Mouse (Mus musculus): Measurements from ENCODE around the gene Elavl1. TPM values are rescaled to one million over a fixed set of nuclear protein-coding genes. Genes with fewer than 3 reads are reported as not detected.

Elavl1 gene
- polyA plus RNA-seq, 1 experiment from 2014 or later: 102 TPM

DNA sequence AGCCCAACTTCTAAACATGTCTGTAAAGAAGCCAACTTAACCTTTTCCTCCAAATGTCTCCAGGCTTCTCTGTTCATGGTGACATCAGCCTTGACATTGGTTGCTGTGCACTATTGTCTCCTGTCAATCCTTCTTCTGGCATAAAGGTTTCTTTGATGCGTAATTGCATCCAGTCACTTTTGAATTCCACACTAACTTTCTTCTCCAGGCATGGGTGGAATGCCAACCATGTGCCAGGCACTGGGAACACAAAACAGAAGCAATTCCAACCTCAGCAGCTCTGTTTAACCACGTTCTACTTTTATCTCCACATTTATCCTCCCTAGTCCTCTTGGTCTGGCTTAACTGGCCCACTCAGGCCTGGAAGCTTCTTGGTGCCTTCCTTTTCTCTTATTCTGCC, 4.2 kb downstream of the Elavl1 start:
- Histone ChIP-seq H3K27ac (replicated peaks) (no peak overlapping the region), H3K4me2 (no peak overlapping the region), H3K9me3 (replicated peaks) (no peaks in the 10 kb centered on the region), H3K36me3 (replicated peaks) (peaks cover 28% of the 10 kb centered on the region), H3K4me3 (replicated peaks) (no peak overlapping the region), H3K27me3 (no peaks in the 10 kb centered on the region), H3K9ac (no peak overlapping the region), H3K4me1 (replicated peaks) (peaks cover 65% of the 10 kb centered on the region)
- WGBS (ENCODE audit: insufficient replicate concordance): 69% methylated on average over 2 of the region's 2 CpGs
- ATAC-seq (ENCODE audit: insufficient read depth): no peak

DNA sequence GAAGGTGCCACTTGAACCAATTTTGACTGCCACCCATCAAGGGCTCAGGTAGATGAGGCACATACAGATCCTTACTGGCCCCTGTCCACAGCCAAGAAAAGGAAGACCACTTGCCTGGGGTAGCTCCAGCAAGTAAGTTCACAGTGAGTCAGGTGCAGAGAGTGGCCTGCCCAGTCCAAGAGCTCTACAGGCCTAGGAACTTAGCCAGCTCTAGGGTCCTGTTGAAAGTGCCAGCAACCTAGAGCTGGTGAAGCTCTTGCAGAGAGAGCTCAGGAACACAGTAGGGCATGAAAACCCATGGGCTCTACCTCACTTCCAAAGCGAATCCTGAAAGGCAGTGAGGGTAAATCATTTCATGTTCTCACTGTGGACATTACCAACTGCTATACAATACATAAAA, 4.8 kb downstream of the Elavl1 start:
- 81% methylated on average over 1 of the region's 1 CpGs for WGBS (ENCODE audit: insufficient replicate concordance)
- H3K4me1 ChIP-seq (replicated peaks): peaks cover 62% of the 10 kb centered on the region
- no peaks in the 10 kb centered on the region for H3K9me3 ChIP-seq (replicated peaks)
- peaks cover 28% of the 10 kb centered on the region for H3K36me3 ChIP-seq (replicated peaks)
- H3K27me3 ChIP-seq: no peaks in the 10 kb centered on the region
- no peak for ATAC-seq (ENCODE audit: insufficient read depth)
- no peak overlapping the region for H3K9ac ChIP-seq
- no peak overlapping the region for H3K4me3 ChIP-seq (replicated peaks)
- no peak overlapping the region for H3K27ac ChIP-seq (replicated peaks)
- no peak overlapping the region for H3K4me2 ChIP-seq

DNA sequence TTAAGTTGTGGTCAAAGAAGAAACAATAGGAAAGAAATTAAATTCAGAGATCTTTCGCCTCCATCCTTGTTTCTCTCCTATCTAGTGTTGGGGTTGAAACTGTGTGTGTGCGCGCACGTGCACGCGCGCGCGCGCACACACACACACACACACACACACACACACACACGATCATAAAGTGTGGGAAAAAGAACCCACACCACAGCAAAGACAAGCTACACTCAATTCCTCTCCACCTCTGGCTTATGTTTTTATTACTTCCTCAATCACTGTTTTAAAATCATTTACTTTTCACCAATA, 5.7 kb downstream of the Elavl1 start:
- no peak overlapping the region for H3K9ac ChIP-seq
- H3K36me3 ChIP-seq (replicated peaks): peaks cover 28% of the 10 kb centered on the region
- H3K4me3 ChIP-seq (replicated peaks): no peak overlapping the region
- H3K27me3 ChIP-seq: no peaks in the 10 kb centered on the region
- H3K4me2 ChIP-seq: no peak overlapping the region
- H3K4me1 ChIP-seq (replicated peaks): peaks cover 59% of the 10 kb centered on the region
- H3K27ac ChIP-seq (replicated peaks): no peak overlapping the region
- no peaks in the 10 kb centered on the region for H3K9me3 ChIP-seq (replicated peaks)
- WGBS (ENCODE audit: insufficient replicate concordance): 70% methylated on average over 11 of the region's 11 CpGs
- no peak for ATAC-seq (ENCODE audit: insufficient read depth)

DNA sequence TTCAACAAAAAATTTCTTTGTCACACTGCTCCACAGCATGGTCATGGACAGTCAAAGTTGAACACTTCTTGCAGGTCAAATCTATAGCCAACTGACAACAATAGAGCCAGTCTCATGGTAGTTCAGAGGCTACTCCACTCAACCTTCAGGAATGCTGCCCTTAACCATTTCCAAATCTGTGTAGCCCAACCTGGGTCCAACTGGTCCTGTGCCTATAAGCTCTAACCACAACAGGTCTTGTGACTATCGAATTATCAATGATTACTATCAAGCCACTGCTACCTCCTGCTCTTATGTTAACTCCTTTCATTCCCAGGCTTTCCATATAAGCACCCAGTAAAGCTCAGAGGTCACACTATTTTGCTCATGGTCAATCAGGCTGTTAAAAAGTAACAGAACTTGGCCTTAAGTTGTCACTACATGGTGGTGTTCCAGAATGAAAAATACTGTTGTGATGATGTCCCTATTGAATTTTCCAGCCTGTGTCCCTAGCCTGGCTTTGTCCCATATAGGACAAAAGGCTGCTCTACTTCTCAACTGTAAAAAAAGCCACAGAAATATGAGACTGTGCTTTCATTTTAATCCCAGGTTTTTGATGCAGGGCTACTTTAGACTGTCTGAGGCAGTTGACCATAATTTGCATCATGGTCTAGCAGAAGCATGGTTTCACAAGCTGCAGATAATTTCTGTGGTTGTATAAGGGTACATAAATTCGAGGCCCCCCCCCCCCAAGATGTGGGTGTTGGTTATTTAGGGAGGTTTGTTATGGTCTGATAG, 6.2 kb downstream of the Elavl1 start:
- ATAC-seq (ENCODE audit: insufficient read depth): peak; percentile 45
- no peaks in the 10 kb centered on the region for H3K27me3 ChIP-seq
- peaks cover 28% of the 10 kb centered on the region for H3K36me3 ChIP-seq (replicated peaks)
- peaks cover 58% of the 10 kb centered on the region for H3K4me1 ChIP-seq (replicated peaks)
- no peak overlapping the region for H3K4me3 ChIP-seq (replicated peaks)
- peak overlapping the region; percentile 20; the same call in 1 of the 2 replicates for H3K27ac ChIP-seq (replicated peaks)
- 17% methylated on average over 2 of the region's 2 CpGs for WGBS (ENCODE audit: insufficient replicate concordance)
- H3K4me2 ChIP-seq: 0 out of 2 replicates have a peak overlapping the region, but pooled peaks have one; percentile 29
- H3K9me3 ChIP-seq (replicated peaks): no peaks in the 10 kb centered on the region
- no peak overlapping the region for H3K9ac ChIP-seq

DNA sequence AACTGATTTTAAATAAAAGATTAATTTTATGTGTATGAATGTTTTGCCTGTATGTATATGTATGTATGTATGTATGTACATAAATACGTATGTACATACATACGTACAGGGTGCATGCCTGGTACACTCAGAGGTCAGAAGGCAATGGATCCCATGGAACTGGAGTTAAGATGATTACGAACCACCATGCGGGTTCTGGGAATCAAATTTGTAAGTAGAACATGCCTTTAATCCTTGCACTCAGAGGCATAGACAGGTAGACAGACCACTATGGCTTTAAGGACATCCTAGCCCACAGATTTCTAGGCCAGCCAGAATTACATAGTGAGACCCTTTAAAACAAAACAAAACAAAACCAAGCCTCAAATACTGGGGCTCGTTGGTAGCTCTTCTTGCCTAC, 7.1 kb downstream of the Elavl1 start:
- H3K36me3 ChIP-seq (replicated peaks): peaks cover 28% of the 10 kb centered on the region
- no peak for ATAC-seq (ENCODE audit: insufficient read depth)
- H3K9me3 ChIP-seq (replicated peaks): no peaks in the 10 kb centered on the region
- H3K27ac ChIP-seq (replicated peaks): no peak overlapping the region
- H3K4me3 ChIP-seq (replicated peaks): no peak overlapping the region
- no peak overlapping the region for H3K4me2 ChIP-seq
- no peaks in the 10 kb centered on the region for H3K27me3 ChIP-seq
- no peak overlapping the region for H3K9ac ChIP-seq
- 80% methylated on average over 5 of the region's 5 CpGs for WGBS (ENCODE audit: insufficient replicate concordance)
- peaks cover 50% of the 10 kb centered on the region for H3K4me1 ChIP-seq (replicated peaks)

DNA sequence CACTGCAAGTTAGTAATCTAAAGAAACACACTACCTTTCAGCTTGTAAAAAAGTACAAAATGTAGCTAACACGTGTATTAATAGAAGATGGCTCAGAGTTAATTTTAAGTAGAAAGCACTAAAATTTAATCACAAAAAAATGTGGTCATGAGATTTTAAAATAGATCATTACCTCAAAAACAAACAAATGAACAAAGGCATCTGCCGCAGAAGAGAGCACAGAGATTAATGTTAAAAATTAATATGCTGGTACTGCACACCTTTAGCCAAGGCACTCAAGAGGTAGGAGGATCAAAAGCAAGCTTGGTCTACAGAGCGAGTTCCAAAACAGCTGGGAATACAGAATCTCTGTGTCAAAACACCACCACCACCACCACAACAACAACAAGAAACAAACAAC, 10.4 kb downstream of the Elavl1 start:
- H3K4me1 ChIP-seq (replicated peaks): peaks cover 31% of the 10 kb centered on the region
- no peaks in the 10 kb centered on the region for H3K9me3 ChIP-seq (replicated peaks)
- peaks cover 28% of the 10 kb centered on the region for H3K36me3 ChIP-seq (replicated peaks)
- H3K4me2 ChIP-seq: no peak overlapping the region
- H3K27me3 ChIP-seq: no peaks in the 10 kb centered on the region
- no peak overlapping the region for H3K9ac ChIP-seq
- WGBS (ENCODE audit: insufficient replicate concordance): 76% methylated on average over 3 of the region's 3 CpGs
- ATAC-seq (ENCODE audit: insufficient read depth): no peak
- no peak overlapping the region for H3K27ac ChIP-seq (replicated peaks)
- no peak overlapping the region for H3K4me3 ChIP-seq (replicated peaks)

DNA sequence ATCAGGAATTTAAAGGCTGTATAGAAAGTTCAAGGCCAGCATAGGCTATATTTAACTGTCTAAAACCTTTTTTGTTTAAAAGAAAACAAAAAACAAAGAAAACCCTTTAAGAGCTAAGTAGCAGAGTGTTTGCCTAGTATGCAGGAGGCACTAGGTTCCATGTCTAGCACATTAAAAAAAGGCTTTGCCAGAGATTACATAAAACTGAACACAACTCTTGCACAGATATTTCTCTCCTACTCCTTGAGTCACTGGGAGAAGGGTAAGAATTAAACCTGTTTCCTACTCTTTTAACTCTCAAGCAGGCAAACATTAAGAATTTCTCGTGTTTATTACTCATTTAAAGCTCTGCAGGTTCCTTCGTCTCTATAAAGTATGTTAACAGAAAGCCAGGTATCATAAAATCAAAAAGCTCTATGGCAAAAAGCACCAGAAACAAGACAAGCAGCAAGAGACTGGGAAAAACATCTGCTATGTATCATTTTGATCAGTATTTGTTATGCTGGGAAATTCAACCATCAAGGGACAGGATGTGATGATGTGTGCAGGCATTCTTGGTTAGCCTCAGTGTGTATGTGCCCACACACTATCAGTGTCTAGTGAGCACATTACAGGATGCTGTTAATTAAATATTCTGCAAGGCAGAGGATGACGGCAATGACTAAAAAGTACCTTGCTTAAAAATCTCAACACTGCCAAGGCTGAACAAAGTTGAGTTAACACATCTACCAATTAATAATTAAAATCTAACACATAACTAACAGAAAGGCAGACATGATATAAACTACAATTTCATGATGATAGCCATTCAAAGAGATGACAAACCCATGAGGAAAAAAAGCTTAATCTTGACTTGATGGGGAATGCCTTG, 11.7 kb downstream of the Elavl1 start:
- H3K27ac ChIP-seq (replicated peaks): 0 out of 2 replicates have a peak overlapping the region, but pooled peaks have one; percentile 3
- ATAC-seq (ENCODE audit: insufficient read depth): no peak

DNA sequence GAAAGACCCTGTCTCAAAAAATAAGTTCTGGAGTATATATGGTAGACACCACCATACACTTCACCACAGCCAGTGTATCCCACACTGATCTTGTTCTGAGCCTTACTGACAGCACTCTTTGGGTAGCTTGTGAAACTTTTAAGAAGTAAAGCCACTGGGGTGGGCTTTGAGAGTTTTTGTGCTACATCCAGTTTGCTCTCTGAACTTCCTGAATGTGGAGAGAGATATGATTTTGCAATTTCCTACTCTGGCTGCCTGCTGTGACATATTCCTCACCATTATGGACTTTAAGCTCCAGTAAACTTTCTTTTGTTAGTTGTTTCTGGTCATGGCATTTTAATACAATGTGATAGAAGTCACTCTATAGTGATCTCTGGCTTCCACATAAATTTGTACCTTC, 13.1 kb downstream of the Elavl1 start:
- no peaks in the 10 kb centered on the region for H3K27me3 ChIP-seq
- H3K9ac ChIP-seq: no peak overlapping the region
- H3K4me1 ChIP-seq (replicated peaks): peaks cover 15% of the 10 kb centered on the region
- no peak overlapping the region for H3K4me2 ChIP-seq
- peaks cover 50% of the 10 kb centered on the region for H3K36me3 ChIP-seq (replicated peaks)
- H3K9me3 ChIP-seq (replicated peaks): no peaks in the 10 kb centered on the region
- no peak overlapping the region for H3K4me3 ChIP-seq (replicated peaks)
- 0 out of 2 replicates have a peak overlapping the region, but pooled peaks have one; percentile 12 for H3K27ac ChIP-seq (replicated peaks)
- no peak for ATAC-seq (ENCODE audit: insufficient read depth)

More for the DNA sequence above, 11.7 kb downstream of the Elavl1 start:
- WGBS (ENCODE audit: insufficient replicate concordance): 59% methylated on average over 3 of the region's 3 CpGs
- no peaks in the 10 kb centered on the region for H3K9me3 ChIP-seq (replicated peaks)
- H3K4me3 ChIP-seq (replicated peaks): no peak overlapping the region
- no peak overlapping the region for H3K9ac ChIP-seq
- peaks cover 39% of the 10 kb centered on the region for H3K36me3 ChIP-seq (replicated peaks)
- H3K4me2 ChIP-seq: no peak overlapping the region
- peaks cover 17% of the 10 kb centered on the region for H3K4me1 ChIP-seq (replicated peaks)
- no peaks in the 10 kb centered on the region for H3K27me3 ChIP-seq

DNA sequence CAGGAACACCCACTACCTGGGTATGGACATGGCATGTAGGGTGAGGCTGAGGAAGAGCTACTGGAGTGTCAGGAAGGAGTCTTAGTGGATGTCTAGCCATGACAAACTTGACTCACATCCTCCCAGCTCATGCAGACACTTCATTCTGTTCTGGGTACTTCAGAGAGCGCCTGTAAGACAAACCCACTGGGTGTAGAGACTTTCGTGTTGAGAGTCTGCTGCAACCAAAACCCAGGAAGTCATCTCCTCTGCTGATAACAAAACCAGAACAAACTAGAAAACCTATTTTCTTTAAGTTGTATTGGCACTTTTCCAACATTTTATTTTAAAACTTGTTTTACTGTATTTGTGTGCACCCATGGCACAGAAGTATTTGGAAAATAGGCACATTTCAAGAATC, 19.4 kb downstream of the Elavl1 start:
- ATAC-seq (ENCODE audit: insufficient read depth): no peak
- Histone ChIP-seq H3K27ac (replicated peaks) (no peak overlapping the region), H3K36me3 (replicated peaks) (peaks cover 97% of the 10 kb centered on the region), H3K4me1 (replicated peaks) (peaks cover 20% of the 10 kb centered on the region), H3K4me3 (replicated peaks) (no peak overlapping the region), H3K9me3 (replicated peaks) (no peaks in the 10 kb centered on the region), H3K9ac (no peak overlapping the region), H3K4me2 (no peak overlapping the region), H3K27me3 (no peaks in the 10 kb centered on the region)
- 48% methylated on average over 2 of the region's 2 CpGs for WGBS (ENCODE audit: insufficient replicate concordance)

DNA sequence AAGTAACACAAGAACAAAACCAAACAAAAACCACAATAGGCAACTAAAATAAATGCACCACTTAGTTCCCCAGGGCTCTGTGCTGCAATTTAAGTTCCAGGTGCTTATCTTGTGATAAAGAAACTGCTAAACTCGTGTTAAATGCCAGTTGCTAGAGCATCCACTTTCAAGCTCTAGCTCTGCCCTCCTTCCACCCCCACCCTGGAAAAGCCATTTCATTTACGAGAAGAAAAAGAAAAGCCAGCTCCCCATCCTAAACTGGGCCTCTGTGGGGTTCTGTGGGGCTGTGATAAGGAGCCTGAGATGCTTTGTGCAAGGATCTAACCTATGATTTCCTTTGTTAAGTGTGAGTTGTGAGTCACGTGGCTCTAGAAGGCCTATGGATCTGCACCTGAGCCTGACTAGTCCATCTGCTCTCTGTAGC, 21.1 kb downstream of the Elavl1 start:
- Histone ChIP-seq H3K36me3 (replicated peaks) (peaks cover 96% of the 10 kb centered on the region), H3K27ac (replicated peaks) (0 out of 2 replicates have a peak overlapping the region, but pooled peaks have one; percentile 1), H3K27me3 (no peaks in the 10 kb centered on the region), H3K9me3 (replicated peaks) (no peaks in the 10 kb centered on the region), H3K4me1 (replicated peaks) (peaks cover 20% of the 10 kb centered on the region), H3K9ac (no peak overlapping the region), H3K4me2 (no peak overlapping the region), H3K4me3 (replicated peaks) (no peak overlapping the region)
- WGBS (ENCODE audit: insufficient replicate concordance): 18% methylated on average over 3 of the region's 3 CpGs
- ATAC-seq (ENCODE audit: insufficient read depth): peak; percentile 85

DNA sequence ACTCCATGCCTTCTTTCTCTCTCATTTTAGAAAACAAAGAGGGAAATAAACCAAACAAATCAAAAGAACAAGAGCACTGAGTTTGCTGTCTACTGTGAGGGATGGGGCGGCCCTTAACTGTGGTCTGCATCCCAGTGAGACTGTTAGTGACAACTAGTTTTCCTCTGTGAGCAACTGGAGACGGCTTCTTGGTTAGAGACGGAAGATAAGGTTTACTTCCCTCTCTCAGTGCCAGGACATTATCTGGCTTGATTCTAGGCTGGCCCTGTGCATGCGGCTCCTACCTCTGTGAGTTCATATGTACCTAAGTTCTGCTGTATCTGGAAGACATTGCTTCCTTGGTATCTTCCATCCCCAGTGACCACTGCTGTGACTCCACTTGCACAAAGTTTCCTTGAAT, 27.4 kb downstream of the Elavl1 start:
- Histone ChIP-seq H3K36me3 (replicated peaks) (peaks cover 96% of the 10 kb centered on the region), H3K27ac (replicated peaks) (no peak overlapping the region), H3K9me3 (replicated peaks) (no peaks in the 10 kb centered on the region), H3K27me3 (no peaks in the 10 kb centered on the region), H3K4me2 (no peak overlapping the region), H3K9ac (no peak overlapping the region), H3K4me3 (replicated peaks) (no peak overlapping the region), H3K4me1 (replicated peaks) (no peaks in the 10 kb centered on the region)
- no peak for ATAC-seq (ENCODE audit: insufficient read depth)
- WGBS (ENCODE audit: insufficient replicate concordance): 61% methylated on average over 4 of the region's 4 CpGs
